Mouse (Mus musculus) stomach, postnatal 0 days (tissue): ENCODE results near the gene Cpm.

Experiments used
- CTCF ChIP-seq: IDR thresholded peaks from 2 replicates; pipeline ENCODE4 v1.5.1; 2016; ENCODE audit warnings: antibody characterized with exemption, low read depth, mild to moderate bottlenecking, moderate library complexity
- EP300 ChIP-seq: optimal IDR thresholded peaks from 2 replicates; pipeline ENCODE3; 2016; ENCODE audit warnings: antibody characterized with exemption

GRCm38 (mm10) chr10:117624655-117625497 lies 4.4 kb upstream of the Cpm start:
- TF ChIP-seq CTCF, result no peak
- TF ChIP-seq EP300, result no peak
